Mouse (Mus musculus): ENCODE results near the gene Cenpb.

DNA sequence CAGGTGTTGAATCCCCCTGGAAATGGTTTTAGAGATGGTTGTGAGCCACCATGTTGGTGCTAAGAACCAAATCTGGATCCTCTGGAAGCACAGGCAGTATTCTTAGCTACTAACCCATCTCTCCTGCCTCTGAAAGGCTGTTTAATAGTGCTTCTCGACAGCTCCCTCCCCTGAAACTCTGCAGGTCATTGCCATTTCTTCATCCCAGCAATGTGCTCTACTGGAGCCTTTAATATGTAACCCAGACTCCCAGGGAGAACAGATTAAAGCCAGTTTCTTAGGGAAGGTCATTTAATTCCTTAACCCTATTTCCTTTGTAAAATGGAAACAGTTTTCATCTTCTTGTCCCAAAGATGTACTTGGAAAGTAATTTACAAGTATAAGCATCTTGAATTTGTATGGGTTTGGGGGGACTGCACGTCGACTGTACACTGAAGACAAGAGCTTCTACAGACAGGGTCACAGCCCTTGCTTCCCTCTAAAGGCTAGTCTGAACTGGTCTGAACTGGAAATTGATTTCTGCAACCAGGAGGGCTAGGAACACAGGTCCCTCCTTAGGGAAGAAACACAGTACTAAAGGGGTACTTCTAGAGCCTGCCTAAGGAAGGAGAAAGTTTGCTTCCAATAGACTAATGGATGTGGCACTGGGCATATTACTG is 4.5 kb downstream of the Cenpb start:
- no peak for TF ChIP-seq POLR2A (IDR thresholded peaks at IDR 0.05; ENCODE audit: insufficient read length, low read depth)
- no peak for TF ChIP-seq MYOG (IDR thresholded peaks at IDR 0.05; ENCODE audit: control insufficient read depth in 1 of 3, insufficient read depth in 1 of 3, insufficient read length in 2 of 3, low read depth in 2 of 3)
- TF ChIP-seq TCF3 (IDR thresholded peaks at IDR 0.05; ENCODE audit: insufficient read length, low read depth): no peak
- no peak for TF ChIP-seq TCF12 (IDR thresholded peaks at IDR 0.05; ENCODE audit: insufficient read depth, poor library complexity, severe bottlenecking)
- no peak for TF ChIP-seq MAX (IDR thresholded peaks at IDR 0.05; ENCODE audit: low read depth)
- no peak for TF ChIP-seq CEBPB (IDR thresholded peaks at IDR 0.05; ENCODE audit: insufficient read depth, poor library complexity, severe bottlenecking)
- no peak for TF ChIP-seq POLR2AphosphoS2 (IDR thresholded peaks at IDR 0.05; ENCODE audit: insufficient read length, low read depth)
- no peak for TF ChIP-seq E2F4 (IDR thresholded peaks at IDR 0.05; ENCODE audit: insufficient read depth)
- TF ChIP-seq USF1 (IDR thresholded peaks at IDR 0.05; ENCODE audit: low read depth): no peak
- TF ChIP-seq REST (IDR thresholded peaks at IDR 0.05; ENCODE audit: insufficient read depth, insufficient read length): no peak
- TF ChIP-seq MYOD1 (IDR thresholded peaks at IDR 0.05; ENCODE audit: control insufficient read depth in 1 of 3, insufficient read length in 2 of 3, low read depth in 2 of 3): no peak
- no peak for TF ChIP-seq SRF (IDR thresholded peaks at IDR 0.05; ENCODE audit: control insufficient read depth, insufficient read length, low read depth)

Measured in myocyte (in vitro differentiated cells).